Mouse (Mus musculus) kidney, postnatal 36 days (tissue): ENCODE measurements around the gene Lta.

Experiments
- DNase-seq, 2 experiments: peaks; one replicate each; pipeline ENCODE4 v3.0.0; 2021 to 2022; ENCODE audit warnings: mixed read lengths in 2 of 2

The Lta gene

GRCm38 (mm10) chr17:35205380-35205769 is 224 bp upstream of the Lta start:
- no peak for DNase-seq

- no peak for DNase-seq
These were observed 2.7 kb downstream of the Lta start for GRCm38 (mm10) chr17:35202442-35202841.

GRCm38 (mm10) chr17:35201787-35202186 is 3.4 kb downstream of the Lta start, which contains the start of gene Tnf:
Gene Tnf (minus strand): TSS chr17:35202007.
- peak; percentile 36 to 66 for DNase-seq

- no peak for DNase-seq
These were observed 4.0 kb downstream of the Lta start for GRCm38 (mm10) chr17:35201128-35201527.

- DNase-seq: no peak
These were observed 4.8 kb downstream of the Lta start for GRCm38 (mm10) chr17:35200398-35200797.

- DNase-seq: no peak
These were observed 6.2 kb downstream of the Lta start for GRCm38 (mm10) chr17:35198946-35199345.

- no peak for DNase-seq
These were observed 7.1 kb downstream of the Lta start for GRCm38 (mm10) chr17:35198029-35198428.

GRCm38 (mm10) chr17:35197126-35197525 is 8.0 kb downstream of the Lta start:
- no peak for DNase-seq

- DNase-seq: peak in 1 of 2 experiments; percentile 25
These were observed 8.9 kb downstream of the Lta start for GRCm38 (mm10) chr17:35196321-35196641.

GRCm38 (mm10) chr17:35195631-35196320 is 9.4 kb downstream of the Lta start:
- DNase-seq: peak; percentile 71 to 91

- DNase-seq: no peak
These were observed 10.1 kb downstream of the Lta start for GRCm38 (mm10) chr17:35194844-35195630.

- no peak for DNase-seq
These were observed 11.0 kb downstream of the Lta start, which contains the start of gene Ltb for GRCm38 (mm10) chr17:35193881-35194843. Gene Ltb (plus strand): TSS chr17:35194439.

GRCm38 (mm10) chr17:35192924-35193323 is 12.2 kb downstream of the Lta start:
- no peak for DNase-seq

- DNase-seq: no peak
These were observed 13.4 kb downstream of the Lta start for GRCm38 (mm10) chr17:35191723-35192122.

- DNase-seq: no peak
These were observed 15.1 kb downstream of the Lta start for GRCm38 (mm10) chr17:35190096-35190495.

- no peak for DNase-seq
These were observed 16.0 kb downstream of the Lta start for GRCm38 (mm10) chr17:35189186-35189585.

- no peak for DNase-seq
These were observed 17.1 kb downstream of the Lta start, which contains the start of gene Lst1 for GRCm38 (mm10) chr17:35187959-35188610. Gene Lst1 (minus strand): TSS chr17:35188439.

GRCm38 (mm10) chr17:35187345-35187744 is 17.8 kb downstream of the Lta start:
- no peak for DNase-seq

GRCm38 (mm10) chr17:35186681-35187080 is 18.5 kb downstream of the Lta start:
- no peak for DNase-seq

- DNase-seq: peak; percentile 76 to 89
These were observed 19.2 kb downstream of the Lta start for GRCm38 (mm10) chr17:35185639-35186611.

- DNase-seq: no peak
These were observed 25.1 kb downstream of the Lta start for GRCm38 (mm10) chr17:35180093-35180492.
